Mouse (Mus musculus): ENCODE measurements at regions not wholly inside any gene's neighbourhood (a gene's known extent, or its start where the extent isn't known, plus 50 kb on each side); places are given as distances from the start of the nearest gene placed in this dataset.

GRCm38 (mm10) chr12:29391756-29392155 lies 136.4 kb upstream of the Myt1l start:
- Histone ChIP-seq H3K79me2 (ENCODE audit: control insufficient read depth, insufficient read depth, low read length, poor library complexity) (no peaks in the 10 kb centered on the region), H3K27ac (ENCODE audit: control insufficient read depth, low read depth, low read length) (no peak overlapping the region), H3K9me3 (replicated peaks; ENCODE audit: insufficient read depth, low read length) (no peaks in the 10 kb centered on the region), H3K36me3 (ENCODE audit: control insufficient read depth in 1 of 2, insufficient read depth in 2 of 2, low read length in 2 of 2) (no peaks in the 10 kb centered on the region), H3K4me3 (ENCODE audit: control insufficient read depth in 1 of 2, insufficient read depth in 1 of 2, low read depth in 2 of 2, low read length in 2 of 2) (no peak overlapping the region), H3K4me1 (ENCODE audit: control insufficient read depth in 1 of 2, insufficient read depth in 2 of 2, low read length in 2 of 2) (no peaks in the 10 kb centered on the region), H3K9ac (ENCODE audit: control insufficient read depth, low read depth, low read length, poor library complexity, severe bottlenecking) (no peak overlapping the region), H3K27me3 (ENCODE audit: control insufficient read depth in 1 of 2, insufficient read depth in 2 of 2, low read length in 2 of 2) (no peaks in the 10 kb centered on the region)
- no peak for DNase-seq (ENCODE audit: low read depth, low spot score)
- TF ChIP-seq TCF12 (IDR thresholded peaks at IDR 0.05; ENCODE audit: low read depth, low read length), result no peak
- TF ChIP-seq HCFC1 (IDR thresholded peaks at IDR 0.05; ENCODE audit: low read depth, low read length), result no peak
- no peak for TF ChIP-seq POLR2AphosphoS2 (IDR thresholded peaks at IDR 0.05; ENCODE audit: low read length)
- no peak for TF ChIP-seq KAT2A (conservative IDR thresholded peaks at IDR 0.05; ENCODE audit: low read depth, low read length)
- TF ChIP-seq GATA1 (IDR thresholded peaks at IDR 0.05; ENCODE audit: low read depth, low read length), result no peak
- no peak for TF ChIP-seq ELF1 (IDR thresholded peaks at IDR 0.05; ENCODE audit: low read depth, low read length)
- TF ChIP-seq MXI1 (IDR thresholded peaks at IDR 0.05; ENCODE audit: low read depth, low read length), result no peak

GRCm38 (mm10) chr12:29394271-29394670 lies 133.9 kb upstream of the Myt1l start:
- no peak for DNase-seq (ENCODE audit: low read depth, low spot score)

GRCm38 (mm10) chr12:29394881-29395280 lies 133.3 kb upstream of the Myt1l start:
- Histone ChIP-seq H3K79me2 (ENCODE audit: control insufficient read depth, insufficient read depth, low read length, poor library complexity) (no peaks in the 10 kb centered on the region), H3K27ac (ENCODE audit: control insufficient read depth, low read depth, low read length) (no peak overlapping the region), H3K36me3 (ENCODE audit: control insufficient read depth in 1 of 2, insufficient read depth in 2 of 2, low read length in 2 of 2) (no peaks in the 10 kb centered on the region), H3K27me3 (ENCODE audit: control insufficient read depth in 1 of 2, insufficient read depth in 2 of 2, low read length in 2 of 2) (no peaks in the 10 kb centered on the region), H3K9ac (ENCODE audit: control insufficient read depth, low read depth, low read length, poor library complexity, severe bottlenecking) (no peak overlapping the region), H3K4me1 (ENCODE audit: control insufficient read depth in 1 of 2, insufficient read depth in 2 of 2, low read length in 2 of 2) (no peaks in the 10 kb centered on the region), H3K4me3 (ENCODE audit: control insufficient read depth in 1 of 2, insufficient read depth in 1 of 2, low read depth in 2 of 2, low read length in 2 of 2) (no peak overlapping the region), H3K9me3 (replicated peaks; ENCODE audit: insufficient read depth, low read length) (no peaks in the 10 kb centered on the region)
- TF ChIP-seq TCF12 (IDR thresholded peaks at IDR 0.05; ENCODE audit: low read depth, low read length), result no peak
- TF ChIP-seq BHLHE40 (IDR thresholded peaks at IDR 0.05; ENCODE audit: borderline replicate concordance, low read depth, low read length), result no peak
- TF ChIP-seq TAL1 (IDR thresholded peaks at IDR 0.05; ENCODE audit: low read length), result no peak
- no peak for TF ChIP-seq UBTF (IDR thresholded peaks at IDR 0.05; ENCODE audit: borderline replicate concordance, insufficient read depth, low read depth, low read length)
- no peak for TF ChIP-seq POLR2AphosphoS5 (IDR thresholded peaks at IDR 0.05; ENCODE audit: borderline replicate concordance, low read depth, low read length)
- TF ChIP-seq SMC3 (IDR thresholded peaks at IDR 0.05; ENCODE audit: low read depth, low read length), result no peak
- TF ChIP-seq JUND (IDR thresholded peaks at IDR 0.05; ENCODE audit: low read depth, low read length), result no peak
- TF ChIP-seq ZMIZ1 (IDR thresholded peaks at IDR 0.05; ENCODE audit: low read depth, low read length), result no peak
- no peak for TF ChIP-seq TBP (IDR thresholded peaks at IDR 0.05; ENCODE audit: low read depth, low read length)
- no peak for DNase-seq (ENCODE audit: low read depth, low spot score)

More at GRCm38 (mm10) chr12:29394271-29394670, 133.9 kb upstream of the Myt1l start:
- TF ChIP-seq SMC3 (IDR thresholded peaks at IDR 0.05; ENCODE audit: low read depth, low read length) (no peak), NRF1 (IDR thresholded peaks at IDR 0.05; ENCODE audit: insufficient read depth, low read depth, low read length, poor library complexity, severe bottlenecking) (no peak), ZKSCAN1 (IDR thresholded peaks at IDR 0.05; ENCODE audit: low read depth, low read length) (no peak), TCF12 (IDR thresholded peaks at IDR 0.05; ENCODE audit: low read depth, low read length) (no peak), ZMIZ1 (IDR thresholded peaks at IDR 0.05; ENCODE audit: low read depth, low read length) (no peak), ETS1 (IDR thresholded peaks at IDR 0.05; ENCODE audit: low read depth, low read length) (no peak), RAD21 (IDR thresholded peaks at IDR 0.05; ENCODE audit: low read depth, low read length) (no peak)
- H3K27ac ChIP-seq (ENCODE audit: control insufficient read depth, low read depth, low read length), result no peak overlapping the region
- H3K36me3 ChIP-seq (ENCODE audit: control insufficient read depth in 1 of 2, insufficient read depth in 2 of 2, low read length in 2 of 2), result no peaks in the 10 kb centered on the region
- no peak overlapping the region for H3K9ac ChIP-seq (ENCODE audit: control insufficient read depth, low read depth, low read length, poor library complexity, severe bottlenecking)
- H3K79me2 ChIP-seq (ENCODE audit: control insufficient read depth, insufficient read depth, low read length, poor library complexity), result no peaks in the 10 kb centered on the region
- no peaks in the 10 kb centered on the region for H3K9me3 ChIP-seq (replicated peaks; ENCODE audit: insufficient read depth, low read length)
- no peaks in the 10 kb centered on the region for H3K27me3 ChIP-seq (ENCODE audit: control insufficient read depth in 1 of 2, insufficient read depth in 2 of 2, low read length in 2 of 2)
- no peak overlapping the region for H3K4me3 ChIP-seq (ENCODE audit: control insufficient read depth in 1 of 2, insufficient read depth in 1 of 2, low read depth in 2 of 2, low read length in 2 of 2)
- H3K4me1 ChIP-seq (ENCODE audit: control insufficient read depth in 1 of 2, insufficient read depth in 2 of 2, low read length in 2 of 2), result no peaks in the 10 kb centered on the region

Measured in MEL (cell line).